Mouse (Mus musculus) T-helper 17 cell (primary cell): ENCODE results near the gene Stn1.

Experiments
- in situ Hi-C, 2 experiments: fragments of 300-600 bp; cut with MboI, MseI; formaldehyde crosslinking; loops; 1 replicate in 1 of 2; 2 replicates in 1 of 2; pipeline ENCODE4 v1.15.1; 2025; ENCODE audit warnings: high pct_unique_total_duplicates in 2 of 2

The Stn1 gene

GRCm38 (mm10) chr19:47484110-47484509 is 53.2 kb downstream of the Stn1 start:
- in situ Hi-C loops = no loop called here

DNA sequence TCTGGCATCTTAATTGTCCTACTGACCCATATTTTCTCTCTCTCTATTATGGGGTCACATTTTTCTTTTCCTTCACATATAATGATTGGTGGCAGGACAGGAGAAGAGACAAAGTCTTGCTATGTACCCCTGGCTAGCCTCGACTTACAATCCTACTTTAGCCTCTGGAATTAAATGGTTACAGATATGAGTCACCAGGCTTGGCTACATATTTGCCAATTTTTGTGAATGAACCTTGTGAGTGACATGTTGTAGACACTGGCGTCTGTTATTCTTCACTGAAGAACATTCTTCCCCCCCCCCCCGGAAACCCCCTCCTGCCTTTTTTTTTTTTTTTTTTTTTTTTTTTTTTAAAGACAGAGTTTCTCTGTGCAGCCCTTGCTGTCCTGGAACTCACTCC is 54.0 kb downstream of the Stn1 start:
- in situ Hi-C loops = no loop called here

DNA sequence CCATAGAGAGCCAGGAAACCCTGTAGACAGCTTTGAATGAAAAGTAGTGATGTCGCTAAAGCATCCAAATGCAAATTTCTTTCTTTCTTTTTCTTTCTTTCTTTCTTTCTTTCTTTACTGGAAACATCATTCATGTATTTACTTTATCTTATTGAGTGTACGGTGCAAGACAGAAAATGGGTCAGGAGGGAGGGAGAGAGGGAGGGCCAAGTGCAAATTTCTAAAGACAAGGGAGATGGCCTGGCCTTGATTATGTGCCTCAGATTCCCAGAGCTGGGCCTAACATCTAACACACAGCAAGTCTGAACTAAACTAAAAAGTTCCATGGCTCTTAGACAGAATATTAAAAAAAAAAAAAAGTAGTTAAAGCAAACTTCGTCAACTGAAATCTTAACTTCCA is 63.9 kb downstream of the Stn1 start:
- in situ Hi-C loops = no loop called here

- in situ Hi-C loops = no loop called here
These were observed 64.4 kb downstream of the Stn1 start for GRCm38 (mm10) chr19:47472881-47473400.

- in situ Hi-C loops = no loop called here
These were observed 65.5 kb downstream of the Stn1 start for GRCm38 (mm10) chr19:47471808-47472207.

- in situ Hi-C loops = loop anchor here in 1 of 2 experiments (5.0 kb wide), 1 partner anchor 111 kb away; no protein-coding TSS in a partner anchor
These were observed 68.6 kb downstream of the Stn1 start for GRCm38 (mm10) chr19:47468750-47469149.

DNA sequence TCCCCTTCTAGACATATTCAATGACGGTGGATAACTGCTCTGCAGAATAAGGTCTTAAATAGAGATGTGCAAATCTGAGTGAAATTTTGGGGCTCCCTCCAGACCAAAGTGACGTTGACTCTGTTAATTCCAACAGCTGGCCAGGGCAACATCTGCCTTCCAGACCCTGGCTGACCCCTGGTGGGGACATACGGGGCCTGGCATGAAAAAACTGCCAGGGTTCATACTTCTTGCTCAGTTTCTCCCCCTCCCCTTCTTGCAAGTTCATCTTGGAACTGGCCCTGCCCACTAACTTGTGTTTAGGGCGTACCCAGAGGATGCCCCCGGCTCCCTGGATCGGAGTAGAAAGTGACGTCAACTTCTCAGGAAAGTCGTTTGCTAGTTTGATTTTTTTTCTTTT is 70.5 kb downstream of the Stn1 start:
- in situ Hi-C loops = loop anchor here in 1 of 2 experiments (5.0 kb wide), 1 partner anchor 109 kb away; no protein-coding TSS in a partner anchor

DNA sequence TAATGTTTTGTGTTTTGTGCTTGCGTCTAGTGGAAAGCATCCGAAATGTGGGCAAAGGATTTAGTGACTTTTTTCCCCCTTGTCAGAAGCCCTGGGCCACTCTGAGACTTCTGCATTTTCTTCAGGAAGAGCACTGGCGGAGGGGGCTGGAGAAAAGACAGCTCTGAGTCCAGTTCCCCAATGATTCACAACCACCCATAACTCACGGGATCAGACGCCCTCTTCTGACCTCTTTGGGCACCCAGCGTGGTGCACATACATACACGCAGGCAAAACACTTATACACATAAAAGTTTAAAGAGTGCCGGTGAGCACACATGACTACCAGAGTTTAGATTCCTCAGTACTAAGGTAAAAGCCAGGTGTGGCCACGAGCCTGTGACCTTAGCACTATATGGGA is 71.8 kb downstream of the Stn1 start:
- in situ Hi-C loops = loop anchor here in 1 of 2 experiments (5.0 kb wide), 1 partner anchor 108 kb away; no protein-coding TSS in a partner anchor

DNA sequence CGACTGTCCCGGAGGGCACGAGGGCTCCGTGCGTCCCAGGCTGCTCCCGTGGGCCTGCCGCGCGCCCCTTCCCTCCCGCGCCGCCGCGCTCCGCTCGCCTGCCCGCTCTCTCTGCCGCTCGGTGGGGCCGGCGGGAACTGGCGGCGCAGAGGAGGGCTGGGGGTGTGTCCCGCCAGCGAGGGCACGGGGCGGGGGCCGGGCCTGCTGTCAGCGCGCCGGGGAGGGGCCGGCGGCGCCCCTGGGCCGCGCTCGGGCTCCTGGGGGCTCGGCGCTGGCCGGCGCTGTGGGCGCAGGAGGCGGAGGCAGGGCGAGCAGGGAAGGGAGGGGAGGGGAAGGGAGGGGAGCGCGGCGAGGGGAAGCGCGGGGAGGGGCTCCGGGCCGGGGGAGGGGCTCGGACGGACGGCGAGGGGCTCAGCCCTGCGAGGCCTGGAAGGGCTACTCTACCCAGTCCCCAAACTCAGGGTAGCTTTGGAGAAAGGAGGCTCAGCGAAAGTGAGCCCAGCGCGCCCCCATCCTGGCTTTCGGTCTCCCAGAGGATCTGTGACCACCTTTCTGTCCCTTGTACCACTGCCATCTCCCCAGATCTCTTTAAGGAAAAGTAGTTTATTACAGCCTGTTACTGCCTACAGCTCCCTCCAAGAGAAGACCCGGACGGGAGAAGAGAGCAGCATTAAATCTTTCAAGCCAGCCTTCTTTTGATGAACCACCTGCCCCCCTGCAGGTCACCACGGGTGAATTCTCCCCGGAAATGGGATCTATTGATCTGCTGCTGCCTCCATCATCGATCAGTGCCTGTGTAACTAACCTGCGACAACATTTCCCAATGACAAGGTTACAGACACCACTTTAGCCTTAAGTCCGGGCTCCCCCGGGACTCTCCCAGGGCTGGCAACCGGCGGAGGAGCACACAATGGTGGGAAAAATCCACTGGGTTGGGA is 72.7 kb downstream of the Stn1 start, which contains the start of gene Sh3pxd2a:
TSS of gene Sh3pxd2a (minus strand) at position 98 of the 938 bp plus-strand sequence.
- in situ Hi-C loops = loop anchor here (5.0 kb wide), 3 partner anchors 72 to 107 kb away; no protein-coding TSS in a partner anchor

DNA sequence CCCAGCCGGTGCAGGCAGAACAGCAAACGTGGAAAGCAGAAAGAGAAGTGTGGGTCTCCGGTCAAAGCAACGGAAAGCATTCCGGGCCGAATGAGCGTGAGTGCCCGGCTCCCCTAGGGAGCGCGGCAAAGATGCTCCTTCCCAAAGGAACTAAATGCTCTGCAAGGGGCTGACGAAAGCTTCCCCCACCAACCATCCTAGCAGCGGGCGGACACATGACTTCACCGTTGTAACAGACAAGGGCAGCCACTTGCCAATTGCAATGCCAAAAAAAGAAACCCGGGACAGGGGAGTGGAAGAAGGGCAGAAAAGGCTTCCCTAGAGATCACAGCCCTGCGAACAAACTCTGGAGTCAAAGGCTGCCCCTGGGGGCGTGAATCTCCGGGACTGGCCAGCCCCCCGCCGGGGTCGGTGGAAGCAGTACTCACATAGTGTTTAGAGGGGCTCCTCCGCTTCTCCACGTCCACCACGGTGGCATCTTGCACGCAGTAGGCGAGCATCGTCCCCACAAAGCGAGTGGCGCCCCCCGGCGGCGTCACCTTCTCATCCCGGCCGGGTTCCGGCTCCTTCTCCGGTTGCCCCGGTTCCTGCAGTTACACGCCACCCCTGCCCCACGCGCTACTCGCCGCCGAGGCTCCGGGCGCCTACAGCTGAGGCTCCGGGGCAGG is 73.5 kb downstream of the Stn1 start:
- in situ Hi-C loops = loop anchor here (5.0 kb wide), 2 partner anchors 71 to 101 kb away; no protein-coding TSS in a partner anchor

DNA sequence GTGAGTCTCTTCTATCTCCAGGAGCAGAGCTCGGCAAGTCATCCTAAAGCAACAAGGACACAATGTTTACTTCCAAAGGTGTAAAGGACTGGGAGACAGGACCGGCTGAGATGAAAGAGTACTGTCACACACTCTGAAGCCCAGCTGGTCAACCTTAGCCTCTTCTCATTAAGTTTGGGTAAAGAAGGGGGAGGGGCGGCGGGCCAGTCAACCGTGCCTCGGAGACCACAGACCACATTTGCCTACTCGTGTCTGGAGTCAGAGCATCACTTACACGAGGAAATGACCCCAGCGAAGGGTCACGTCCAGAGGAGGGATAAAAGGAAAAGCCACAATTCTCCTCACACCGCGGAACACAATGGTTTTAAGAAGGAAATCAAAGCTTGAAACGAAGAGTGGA is 74.1 kb downstream of the Stn1 start:
- in situ Hi-C loops = loop anchor here (5.0 kb wide), 2 partner anchors 71 to 101 kb away; no protein-coding TSS in a partner anchor

DNA sequence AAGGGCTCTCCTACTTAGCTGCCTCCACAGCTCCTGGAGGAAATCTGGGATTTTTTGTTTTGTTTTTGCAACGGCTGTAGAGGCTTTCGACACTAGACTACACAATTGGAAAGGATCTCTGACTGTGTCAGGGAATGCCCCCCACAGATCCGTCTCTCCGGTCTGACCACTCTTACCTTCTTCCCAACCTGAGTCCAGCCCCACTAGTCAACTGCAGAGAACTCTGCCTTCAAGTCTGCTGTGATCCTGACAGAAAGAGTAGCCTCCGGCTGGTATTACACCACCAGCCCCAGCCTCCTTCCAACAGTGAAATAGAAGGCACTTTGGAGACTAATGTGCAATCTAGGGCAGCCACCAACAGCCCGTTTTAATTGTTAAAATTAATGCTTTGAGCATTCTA is 74.6 kb downstream of the Stn1 start:
- in situ Hi-C loops = loop anchor here (5.0 kb wide), 2 partner anchors 70 to 100 kb away; no protein-coding TSS in a partner anchor

GRCm38 (mm10) chr19:47461838-47462237 is 75.5 kb downstream of the Stn1 start:
- in situ Hi-C loops = loop anchor here (5.0 kb wide), 2 partner anchors 70 to 100 kb away; no protein-coding TSS in a partner anchor

GRCm38 (mm10) chr19:47461386-47461785 is 75.9 kb downstream of the Stn1 start:
- in situ Hi-C loops = loop anchor here (5.0 kb wide), 2 partner anchors 69 to 99 kb away; no protein-coding TSS in a partner anchor

DNA sequence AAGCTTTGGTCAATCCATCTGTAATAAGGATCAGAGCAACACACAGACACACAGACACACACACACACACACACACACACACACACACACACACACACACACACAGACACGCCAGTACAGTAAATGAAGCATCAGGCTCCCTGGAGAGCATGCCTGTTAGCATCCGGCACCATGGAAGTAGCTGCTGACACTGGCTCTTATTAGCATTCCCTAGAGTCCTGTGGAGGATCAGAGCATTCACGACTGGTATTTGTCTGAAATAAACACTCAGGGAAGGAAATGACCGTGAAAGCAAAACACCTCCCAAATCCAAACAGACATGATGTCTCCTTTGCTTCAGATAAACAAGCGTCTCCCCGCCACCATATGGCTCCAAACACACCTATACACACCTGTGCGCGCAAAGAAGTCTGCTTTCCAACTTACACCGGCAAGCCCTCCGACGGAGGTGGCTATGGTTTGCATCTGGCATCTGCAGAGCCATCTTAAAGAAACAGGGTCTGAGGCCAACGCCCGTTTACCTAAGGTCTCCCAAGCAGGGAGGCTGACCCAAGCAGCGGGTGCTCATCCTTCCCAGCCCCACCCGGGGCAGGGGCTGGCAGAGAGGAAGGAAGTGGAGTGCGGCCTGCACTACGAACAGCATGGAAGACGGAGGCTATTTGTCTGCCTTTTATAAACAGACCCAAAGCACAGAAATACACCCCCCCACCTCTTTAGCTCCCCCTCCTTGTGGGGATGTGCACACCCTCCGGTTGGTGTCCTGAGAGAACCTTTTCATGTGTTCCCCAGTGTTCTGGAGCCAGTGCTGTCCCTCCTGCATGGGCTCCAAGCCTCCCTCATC is 77.0 kb downstream of the Stn1 start:
- in situ Hi-C loops = loop anchor here (5.0 kb wide), 2 partner anchors 68 to 98 kb away; no protein-coding TSS in a partner anchor

DNA sequence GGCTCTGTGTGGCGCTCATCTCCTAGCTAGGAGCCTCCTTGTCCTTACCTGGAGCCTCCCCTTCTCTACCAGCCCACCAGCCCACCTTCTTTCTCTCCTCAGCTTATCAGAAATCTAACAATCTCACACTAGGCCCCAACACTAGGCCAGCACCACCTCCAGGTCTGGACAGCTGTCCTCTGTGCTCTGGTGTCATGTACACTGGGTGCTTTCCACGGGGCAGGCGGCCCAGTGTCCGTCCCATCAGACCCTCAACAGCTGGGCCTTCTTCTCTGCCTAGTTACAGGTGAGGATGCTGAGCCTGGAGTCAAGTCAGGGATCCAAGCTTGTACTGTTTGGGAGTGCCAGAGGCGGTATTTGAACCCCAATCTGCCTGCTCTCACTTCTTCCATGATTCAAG is 78.1 kb downstream of the Stn1 start:
- in situ Hi-C loops = no loop called here

DNA sequence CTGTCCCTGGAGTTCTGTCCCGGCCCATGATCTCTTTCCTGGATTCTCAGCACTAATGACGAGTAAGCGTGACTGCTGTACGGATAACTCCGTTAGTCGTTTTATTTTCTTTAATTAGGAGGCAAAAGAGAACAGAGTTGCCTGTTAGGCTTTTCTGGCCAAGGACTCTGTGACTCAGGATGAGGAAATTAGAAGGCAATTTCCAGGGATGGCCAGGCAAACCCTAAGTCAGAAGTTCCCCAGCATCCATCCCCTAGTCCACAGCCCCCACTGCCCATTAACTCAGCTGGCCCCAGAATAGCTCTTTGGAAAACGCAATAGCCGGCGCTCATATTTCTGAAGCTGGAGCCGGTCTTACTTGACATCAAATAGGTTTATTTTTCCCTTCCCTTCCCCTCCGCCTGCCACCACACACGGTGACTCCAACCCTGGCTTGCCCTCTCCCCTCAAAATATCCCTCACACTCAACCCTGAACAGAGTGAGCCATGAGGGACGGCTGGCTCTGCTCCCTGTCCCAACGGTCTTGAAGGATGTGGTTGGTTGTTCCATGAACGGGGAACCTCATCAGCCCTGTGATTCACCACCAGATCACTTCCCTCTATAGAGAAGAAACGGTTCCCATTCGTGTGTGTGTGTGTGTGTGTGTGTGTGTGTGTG is 78.7 kb downstream of the Stn1 start:
- in situ Hi-C loops = no loop called here

- in situ Hi-C loops = no loop called here
These were observed 79.4 kb downstream of the Stn1 start for GRCm38 (mm10) chr19:47457711-47458503.

- in situ Hi-C loops = no loop called here
These were observed 81.3 kb downstream of the Stn1 start for GRCm38 (mm10) chr19:47456021-47456420.
